Mouse (Mus musculus) right cerebral cortex, adult 2 months (tissue): ENCODE results near the gene Atf2.

Source experiments
- DNase-seq, 2 experiments: peaks; one replicate each; pipeline ENCODE4 v3.0.0; 2021 to 2022; ENCODE audit warnings: low spot score in 2 of 2

Gene Atf2

GRCm38 (mm10) chr2:73775683-73776310 lies 116.6 kb downstream of the Atf2 start:
- peak in 1 of 2 experiments; percentile 20 for DNase-seq

- peak; percentile 69 to 71 for DNase-seq
These were observed 117.4 kb downstream of the Atf2 start, which contains the start of gene Chn1 for GRCm38 (mm10) chr2:73774786-73775682. TSS of gene Chn1 (minus strand) at chr2:73775346.

GRCm38 (mm10) chr2:73772945-73773344 lies 119.5 kb downstream of the Atf2 start:
- no peak for DNase-seq

- DNase-seq, result no peak
These were observed 123.8 kb downstream of the Atf2 start for GRCm38 (mm10) chr2:73768669-73769068.
